Mouse (Mus musculus) right cerebral cortex, postnatal 36 days (tissue): ENCODE results near the gene Tdpoz1.
"Not testable (repeated sequence)": the region's sequence is repeated elsewhere in the genome, so short reads cannot be mapped to it uniquely, and the experiment has no call there.

Source experiments
- DNase-seq, 2 experiments: peaks; one replicate each; pipeline ENCODE4 v3.0.0; 2022; ENCODE audit warnings: low spot score in 2 of 2, mixed read lengths in 1 of 2

The Tdpoz1 gene

DNA sequence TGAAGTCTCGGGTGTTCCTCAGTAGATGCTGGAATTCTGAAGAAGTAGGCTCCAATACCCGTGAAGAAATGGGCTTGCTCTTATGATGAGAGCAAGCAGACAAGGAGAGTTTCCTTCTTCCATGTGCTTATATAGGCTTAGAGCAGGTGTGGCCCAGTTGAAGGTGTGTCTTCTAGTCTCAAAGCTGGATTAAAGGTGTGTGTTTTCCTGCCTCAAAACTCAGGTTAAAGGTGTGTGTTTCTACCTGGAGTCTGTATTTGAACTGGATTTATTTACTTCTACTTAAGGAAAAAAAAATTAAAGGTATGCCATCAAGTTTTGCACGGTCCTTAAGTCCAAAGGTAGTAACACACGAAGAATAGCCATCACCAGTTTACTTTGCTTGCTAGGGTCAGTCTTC is at the start of gene Tdpoz1:
Gene Tdpoz1 (minus strand): TSS at position 101 of the 400 bp plus-strand sequence.
- DNase-seq: not testable (repeated sequence)

DNA sequence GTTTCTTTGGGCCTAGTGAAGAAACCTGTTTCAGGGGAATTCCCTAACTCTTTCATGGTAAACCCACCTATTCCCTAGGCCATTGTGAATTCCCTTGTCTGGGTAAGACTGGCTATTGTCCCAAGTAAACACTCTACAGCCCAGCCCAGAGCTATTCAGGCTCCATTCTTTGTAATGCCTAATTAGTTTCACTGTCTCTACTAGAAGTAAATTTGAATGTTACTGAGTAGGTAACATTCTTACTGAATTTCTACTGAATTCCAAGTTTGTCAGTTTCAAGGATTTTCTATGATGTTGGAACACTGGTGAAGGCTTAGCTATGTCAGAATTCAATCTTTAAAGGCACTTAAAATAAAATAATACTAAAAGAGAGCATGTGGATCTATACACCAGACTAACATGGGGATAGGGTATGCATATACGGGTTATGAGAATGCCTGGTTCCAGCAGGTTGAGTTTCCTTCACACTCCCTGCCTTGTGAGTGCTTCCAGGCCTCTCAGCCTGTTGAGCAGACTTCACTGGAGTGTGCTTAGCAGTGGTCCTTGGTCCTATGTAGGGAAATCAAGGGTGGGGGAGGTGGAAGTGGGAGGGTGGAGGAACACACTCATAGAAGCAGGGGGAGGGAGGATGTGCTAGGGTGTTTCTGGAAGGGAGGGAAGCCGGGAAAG is 33.0 kb upstream of the Tdpoz1 start:
- DNase-seq: not testable (repeated sequence)

DNA sequence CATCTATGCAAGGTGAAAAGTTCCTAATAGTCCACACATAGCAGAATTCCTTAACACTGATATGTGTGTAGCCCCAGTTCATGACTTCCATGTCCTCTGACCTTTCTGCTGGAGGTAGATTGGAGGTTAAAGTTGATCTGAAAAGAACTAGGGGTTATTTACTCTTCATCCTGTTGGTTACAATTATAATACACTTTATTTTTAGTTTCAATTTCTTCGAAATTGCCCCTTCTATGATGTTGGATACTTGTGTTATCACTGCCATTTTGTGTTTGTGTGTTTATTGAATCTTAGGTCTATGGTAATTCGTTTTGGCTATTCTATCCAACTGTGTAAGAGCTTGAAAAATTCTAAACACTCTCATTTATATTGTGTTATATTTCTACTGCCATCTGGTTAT is 16.9 kb upstream of the Tdpoz1 start, which contains the start of gene Gm37596:
Gene Gm37596 (minus strand): TSS at position 101 of the 400 bp plus-strand sequence.
- DNase-seq: not testable (repeated sequence)

DNA sequence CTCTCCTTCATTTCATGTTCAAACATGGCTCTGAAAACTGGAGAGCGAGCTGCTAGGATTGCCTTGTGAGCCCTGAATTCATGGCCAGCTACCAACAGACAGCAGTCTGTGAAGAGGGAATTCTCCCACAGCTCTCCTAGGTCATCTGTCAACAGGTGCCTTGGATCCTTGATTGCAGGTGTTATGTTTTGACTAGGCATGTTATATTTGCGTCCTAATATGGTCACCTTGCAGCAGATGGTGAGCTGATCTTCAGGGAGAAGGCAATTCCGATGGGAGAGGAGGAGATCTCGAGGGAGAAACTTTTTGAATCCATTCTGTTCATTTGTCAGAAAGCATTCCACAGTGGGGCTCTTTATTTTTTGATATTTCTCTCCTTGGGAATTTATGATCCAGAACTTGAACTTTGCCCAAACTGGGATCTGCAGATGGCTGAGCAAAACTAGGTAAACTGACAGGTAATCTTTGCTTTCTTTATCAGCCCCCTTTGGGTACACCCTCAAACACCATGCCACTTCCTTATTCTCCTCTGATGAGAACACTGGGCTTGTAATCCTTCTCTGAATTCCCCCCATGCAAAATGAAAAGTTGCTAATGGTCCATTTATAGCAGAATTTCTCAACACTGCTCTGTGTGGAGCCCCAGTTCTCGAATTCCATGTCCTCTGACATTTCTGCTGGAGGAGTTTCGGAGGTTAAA is 5.2 kb downstream of the Tdpoz1 start:
- DNase-seq: not testable (repeated sequence)

DNA sequence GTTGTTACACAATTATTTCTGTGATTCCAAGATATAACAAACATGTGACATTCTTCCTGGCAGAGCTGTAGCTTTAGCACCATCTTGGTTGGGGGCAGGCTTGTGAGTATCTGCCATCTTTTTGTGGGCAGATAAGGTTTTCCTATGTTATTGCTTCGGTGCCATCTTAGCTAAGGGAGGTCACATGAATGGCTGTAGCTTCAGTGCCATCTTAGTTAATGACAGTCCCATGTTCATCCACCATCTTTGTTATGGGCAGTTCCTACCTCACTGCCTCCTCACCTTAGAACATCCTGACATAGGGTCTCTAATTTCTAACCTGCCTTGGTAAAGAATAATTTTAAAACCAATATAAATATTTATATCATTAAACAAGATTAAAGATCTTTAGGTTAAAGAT is 21.9 kb downstream of the Tdpoz1 start:
- no peak for DNase-seq

DNA sequence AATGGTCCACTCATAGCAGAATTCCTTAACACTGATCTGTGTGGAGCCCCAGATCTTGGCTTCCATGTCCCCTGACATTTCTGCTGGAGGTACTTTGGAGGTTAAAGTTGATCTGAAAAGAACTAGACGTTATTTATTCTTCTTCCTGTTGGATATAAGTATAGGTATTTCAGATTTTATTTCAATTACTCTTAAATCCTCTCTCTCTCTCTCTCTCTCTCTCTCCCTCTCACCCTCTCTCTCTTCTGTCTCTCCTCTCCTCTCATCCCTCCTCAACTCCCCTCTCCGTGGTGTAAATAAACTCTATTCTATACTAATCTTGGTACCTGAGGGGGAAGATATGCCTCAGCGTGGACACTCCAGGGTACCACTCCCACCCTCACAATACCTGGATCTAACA is 23.5 kb downstream of the Tdpoz1 start, which contains the start of gene Tdpoz2:
Gene Tdpoz2 (minus strand): TSS at position 101 of the 400 bp plus-strand sequence.
- DNase-seq: no peak

DNA sequence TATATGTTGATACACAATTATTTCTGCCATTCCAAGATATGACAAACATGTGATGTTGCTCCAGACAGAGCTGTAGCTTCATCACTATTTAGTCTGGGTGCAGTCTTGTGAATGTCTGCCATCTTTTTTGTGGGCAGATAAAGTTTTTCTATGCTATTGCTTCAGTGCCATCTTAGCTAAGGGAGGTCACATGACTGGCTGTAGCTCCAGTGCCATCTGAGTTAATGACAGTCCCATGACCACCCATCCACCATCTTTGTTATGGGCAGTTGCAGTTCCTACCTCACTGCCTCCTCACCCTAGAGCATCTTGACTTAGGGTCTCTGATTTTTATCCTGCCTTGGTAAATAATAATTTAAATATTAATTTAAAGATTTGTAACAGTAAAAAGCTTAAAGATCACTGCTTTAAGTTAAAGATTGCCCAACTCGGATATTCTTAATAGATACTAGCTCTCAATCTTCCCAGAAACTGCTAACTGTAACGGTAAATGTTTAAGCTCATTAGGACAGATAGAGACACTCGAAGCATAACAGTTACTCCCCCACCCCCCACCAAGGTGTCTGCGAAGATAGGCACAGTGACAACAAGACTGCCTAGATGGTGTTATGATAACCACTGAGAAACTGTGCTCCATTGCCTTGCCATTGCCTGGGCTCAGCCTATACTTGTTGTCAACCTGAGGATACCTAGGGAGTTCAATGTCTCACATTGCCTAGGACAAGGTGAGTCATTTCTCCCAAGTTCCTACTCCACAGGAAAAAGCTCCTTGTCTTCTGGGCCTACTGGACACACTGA is 45.0 kb downstream of the Tdpoz1 start:
- not testable (repeated sequence) for DNase-seq
